Mouse (Mus musculus) cortical plate, adult 2 months (tissue): ENCODE results near the gene Rln1. TPM values are rescaled to one million over a fixed set of nuclear protein-coding genes. Genes with fewer than 3 reads are reported as not detected.

Experiments used
- H3K27ac ChIP-seq: fragments of 200-500 bp; 2 replicates; pipeline ENCODE4 v1.5.1; 2012; ENCODE audit warnings: low read length, control low read depth, inconsistent platforms; ENCODE audit not compliant: insufficient read depth
- H3K4me1 ChIP-seq: fragments of 200-500 bp; 2 replicates; pipeline ENCODE4 v1.6.1; 2011; ENCODE audit warnings: low read length; ENCODE audit not compliant: control insufficient read depth, insufficient read depth
- H3K4me3 ChIP-seq: fragments of 200-500 bp; 2 replicates; pipeline ENCODE4 v1.5.1; 2011; ENCODE audit warnings: mild to moderate bottlenecking, low read length, control low read depth; ENCODE audit not compliant: insufficient read depth
- CTCF ChIP-seq: fragments of 200-500 bp; IDR thresholded peaks from 2 replicates; pipeline ENCODE4 v1.5.1; 2011; ENCODE audit warnings: mild to moderate bottlenecking, control low read depth, low read length; ENCODE audit not compliant: insufficient read depth; ENCODE audit errors: extremely low read depth
- POLR2A ChIP-seq: fragments of 200-500 bp; IDR thresholded peaks from 2 replicates; pipeline ENCODE4 v1.6.1; 2011; ENCODE audit warnings: mild to moderate bottlenecking, low read length, control low read depth; ENCODE audit not compliant: insufficient read depth; ENCODE audit errors: extremely low read depth
- polyA plus RNA-seq: library from polyadenylated mRNA; depleted of rRNA; stranded (reverse); fragments of >200 nt; gene quantifications from 2 replicates; pipeline ENCODE4 v1.2.3, GENCODE M21; 2012

Gene Rln1
- polyA plus RNA-seq, 1 experiment: 1.0 TPM

DNA sequence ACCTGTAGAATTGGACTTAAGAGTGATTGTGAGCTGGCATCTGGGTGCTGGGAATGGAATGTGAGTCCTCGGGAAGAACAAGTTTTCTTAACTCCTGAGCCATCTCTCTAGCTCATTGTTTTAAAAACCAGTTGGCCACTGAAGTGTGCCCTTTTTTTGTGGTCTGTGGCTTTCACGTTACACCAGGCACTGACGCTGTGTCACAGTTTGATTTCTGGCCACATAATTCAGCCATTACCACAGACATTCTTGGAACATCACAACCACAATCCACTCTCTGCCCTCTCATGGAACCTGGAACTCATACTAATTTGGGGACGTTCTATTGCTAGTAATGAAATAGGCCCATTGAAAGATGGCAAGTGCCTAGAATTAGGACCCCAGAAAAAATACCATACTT lies 6.6 kb upstream of the Rln1 start:
- no peak overlapping the region for H3K27ac ChIP-seq
- H3K4me1 ChIP-seq: no peaks in the 10 kb centered on the region
- no peak overlapping the region for H3K4me3 ChIP-seq
- TF ChIP-seq CTCF (no peak), POLR2A (no peak)

DNA sequence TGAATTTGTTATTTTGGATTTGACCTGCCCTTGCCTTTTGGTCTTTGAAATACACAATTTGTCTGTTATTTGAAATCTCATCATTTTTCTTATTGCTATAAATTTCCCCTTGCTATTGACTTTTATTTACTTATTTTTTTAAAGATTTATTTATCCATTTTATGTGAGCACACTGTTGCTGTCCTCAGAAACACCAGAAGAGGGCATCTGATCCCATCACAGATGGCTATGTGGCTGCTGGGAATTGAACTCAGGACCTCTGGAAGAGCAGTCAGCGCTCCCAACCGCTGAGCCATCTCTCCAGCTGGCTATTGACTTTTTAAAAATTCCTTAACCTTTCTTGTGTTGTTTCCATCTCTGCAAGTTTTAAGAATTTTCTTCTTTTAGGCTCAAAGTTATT lies 2.2 kb upstream of the Rln1 start:
- Histone ChIP-seq H3K4me3 (no peak overlapping the region), H3K4me1 (no peaks in the 10 kb centered on the region), H3K27ac (no peak overlapping the region)
- no peak for TF ChIP-seq POLR2A
- TF ChIP-seq CTCF: no peak

DNA sequence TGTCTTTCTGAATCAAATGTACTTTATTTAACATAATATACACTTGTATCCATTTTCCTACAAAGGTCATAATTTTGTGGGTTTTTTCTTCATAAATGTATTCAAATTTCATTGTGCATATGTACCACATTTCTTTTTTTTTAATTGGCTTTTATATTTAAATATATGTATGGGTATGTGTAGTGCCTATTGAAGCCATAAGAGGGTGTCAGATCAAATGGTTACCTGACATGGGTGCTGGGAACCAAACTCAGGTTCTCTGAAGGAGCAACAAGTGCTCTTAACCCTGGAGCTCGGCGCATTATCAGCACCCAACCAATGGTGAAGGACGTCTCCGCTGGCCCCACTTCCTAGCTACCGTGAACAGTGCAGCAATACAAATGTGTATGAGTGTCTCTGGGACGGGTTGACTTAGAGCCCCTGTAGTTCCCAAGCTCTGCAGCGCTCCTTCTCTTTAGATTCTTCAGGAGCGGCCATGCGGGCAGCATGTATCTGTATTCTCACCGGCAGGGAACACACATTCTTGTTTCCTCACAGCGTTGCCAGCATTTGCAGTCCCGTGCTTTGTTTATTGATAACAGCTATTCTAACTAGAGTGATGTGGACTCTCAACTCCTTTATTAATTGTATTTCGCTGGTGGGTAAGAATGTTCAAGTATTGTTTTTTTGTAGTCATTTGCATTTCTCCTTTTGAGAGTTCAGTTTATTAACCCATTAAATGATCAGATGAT lies 7.5 kb downstream of the Rln1 start:
- Histone ChIP-seq H3K4me3 (no peak overlapping the region), H3K4me1 (no peaks in the 10 kb centered on the region), H3K27ac (no peak overlapping the region)
- TF ChIP-seq CTCF (no peak), POLR2A (no peak)

DNA sequence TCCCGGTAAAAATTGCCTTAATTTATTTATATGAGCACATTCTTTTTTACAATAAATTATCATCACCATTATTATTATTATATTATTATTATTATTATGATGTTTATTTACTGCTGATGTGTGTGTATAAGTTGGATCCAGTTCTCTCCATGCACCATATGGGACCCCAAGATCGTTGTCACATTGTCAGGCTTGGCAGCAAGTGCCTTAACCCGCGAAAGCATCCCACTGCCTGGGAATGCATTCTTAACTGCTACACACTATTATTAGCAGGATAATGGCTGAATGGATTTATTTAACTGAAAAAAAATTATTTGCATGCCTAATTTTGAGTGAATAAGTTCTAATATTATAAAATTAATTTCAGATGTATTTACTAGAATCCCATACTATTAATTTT lies 8.1 kb downstream of the Rln1 start:
- no peak overlapping the region for H3K4me3 ChIP-seq
- H3K27ac ChIP-seq: no peak overlapping the region
- H3K4me1 ChIP-seq: no peaks in the 10 kb centered on the region
- no peak for TF ChIP-seq POLR2A
- no peak for TF ChIP-seq CTCF

DNA sequence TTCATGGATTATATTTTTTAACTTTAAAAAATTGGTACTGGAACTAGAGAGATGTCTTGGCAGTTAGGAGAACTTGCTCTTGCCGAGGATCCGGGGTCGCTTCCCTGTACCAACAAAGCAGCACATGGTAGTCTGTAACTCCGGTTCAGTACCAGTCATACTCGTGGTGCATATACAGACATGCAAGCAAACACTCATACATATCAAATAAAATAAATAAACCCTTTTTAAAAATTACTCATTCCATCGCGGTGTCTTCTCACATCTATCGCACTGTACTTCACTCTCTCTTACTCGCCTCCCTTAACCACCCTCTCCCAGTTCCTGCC lies 8.7 kb downstream of the Rln1 start:
- Histone ChIP-seq H3K4me1 (no peaks in the 10 kb centered on the region), H3K27ac (no peak overlapping the region), H3K4me3 (no peak overlapping the region)
- TF ChIP-seq CTCF (no peak), POLR2A (no peak)

DNA sequence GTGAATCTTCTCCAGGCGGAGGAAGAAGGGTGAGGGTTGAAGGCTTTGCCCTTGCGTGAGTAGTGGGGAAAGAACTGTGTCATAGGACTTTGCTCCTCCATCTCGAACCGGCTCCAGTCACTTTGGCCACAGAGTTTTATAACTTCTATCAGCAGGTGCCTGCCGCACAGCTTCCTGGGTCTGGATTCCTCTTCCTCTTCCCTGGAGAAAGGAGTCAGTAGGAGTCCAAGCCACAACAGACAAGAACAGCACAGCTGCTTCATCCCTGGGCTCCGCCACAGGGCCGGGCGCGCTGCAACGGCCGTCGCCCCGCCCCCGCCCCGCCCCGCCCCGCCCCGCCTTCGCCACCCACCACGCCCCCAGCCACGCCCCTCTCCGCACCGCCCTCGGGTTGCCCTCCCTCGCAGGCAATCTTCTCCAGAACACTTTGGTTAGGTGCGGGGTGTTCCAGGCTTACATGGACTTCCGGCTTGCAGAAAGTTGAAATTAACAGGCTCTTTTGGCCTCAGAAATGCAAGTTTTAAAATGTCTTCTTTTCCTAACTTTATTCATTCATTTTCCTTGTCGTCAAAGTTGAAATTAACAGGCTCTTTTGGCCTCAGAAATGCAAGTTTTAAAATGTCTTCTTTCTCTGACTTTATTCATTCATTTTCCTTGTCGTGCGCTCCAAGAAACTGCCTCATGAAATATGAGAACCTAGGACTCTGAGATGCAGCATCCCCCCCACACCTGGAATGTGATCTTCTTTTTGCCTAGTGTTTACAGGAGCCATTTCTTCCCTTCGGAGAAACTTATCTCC lies 9.2 kb downstream of the Rln1 start, which contains the start of gene Insl6:
TSS of gene Insl6 (minus strand) at position 304 of the 799 bp plus-strand sequence.
- H3K4me1 ChIP-seq: no peaks in the 10 kb centered on the region
- H3K27ac ChIP-seq: no peak within 1 kb of the TSS
- TF ChIP-seq POLR2A (no peak), CTCF (no peak)
- H3K4me3 ChIP-seq: peak within 1 kb of the TSS; percentile 33

- H3K27ac ChIP-seq: no peak overlapping the region
- TF ChIP-seq CTCF (no peak), POLR2A (no peak)
- H3K4me1 ChIP-seq: no peaks in the 10 kb centered on the region
- H3K4me3 ChIP-seq: no peak overlapping the region
These were observed 10.9 kb downstream of the Rln1 start for GRCm38 (mm10) chr19:29323416-29324049.

- no peak overlapping the region for H3K4me3 ChIP-seq
- no peak overlapping the region for H3K27ac ChIP-seq
- no peaks in the 10 kb centered on the region for H3K4me1 ChIP-seq
- TF ChIP-seq CTCF (no peak), POLR2A (no peak)
These were observed 21.8 kb downstream of the Rln1 start for GRCm38 (mm10) chr19:29312661-29313060.

DNA sequence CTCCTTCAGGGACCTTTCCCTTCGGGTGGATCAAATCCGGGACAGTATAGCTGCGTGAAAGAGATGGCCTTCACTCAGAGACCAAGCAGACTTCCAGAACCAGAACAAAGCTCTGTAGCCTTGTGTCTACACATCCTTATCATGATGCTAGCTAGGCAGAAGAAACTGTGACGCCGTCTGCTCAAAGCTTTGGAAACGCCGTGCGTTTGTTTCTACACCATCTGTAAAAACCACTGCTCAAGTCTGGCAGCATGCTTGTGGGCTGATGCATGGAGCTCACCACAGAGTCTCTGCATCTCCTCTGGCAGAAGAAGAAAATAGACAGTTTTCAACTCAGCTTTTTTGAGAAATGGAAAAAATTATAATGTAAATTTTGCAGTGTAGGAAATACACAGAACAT lies 22.7 kb downstream of the Rln1 start:
- no peak overlapping the region for H3K4me3 ChIP-seq
- H3K27ac ChIP-seq: no peak overlapping the region

GRCm38 (mm10) chr19:29308832-29309231 lies 25.6 kb downstream of the Rln1 start:
- no peak overlapping the region for H3K27ac ChIP-seq
- no peak for TF ChIP-seq POLR2A
- TF ChIP-seq CTCF: no peak
- H3K4me1 ChIP-seq: no peaks in the 10 kb centered on the region; the same call in 1 of the 2 replicates
- H3K4me3 ChIP-seq: no peak overlapping the region

More for the DNA sequence above, 22.7 kb downstream of the Rln1 start:
- H3K4me1 ChIP-seq: no peaks in the 10 kb centered on the region
- no peak for TF ChIP-seq POLR2A
- TF ChIP-seq CTCF: no peak
